Mouse (Mus musculus): ENCODE results near the gene Tbc1d8.

Gene Tbc1d8

GRCm38 (mm10) chr1:39478896-39479200, 293 bp upstream of the Tbc1d8 start:
- no peak for DNase-seq (ENCODE audit: low spot score)

GRCm38 (mm10) chr1:39477064-39477463, 1.5 kb downstream of the Tbc1d8 start:
- DNase-seq (ENCODE audit: low spot score), result no peak

- no peak for DNase-seq (ENCODE audit: low spot score)
Measured at GRCm38 (mm10) chr1:39476341-39476740, 2.2 kb downstream of the Tbc1d8 start.

- no peak for DNase-seq (ENCODE audit: low spot score)
Measured at GRCm38 (mm10) chr1:39474516-39474915, 4.0 kb downstream of the Tbc1d8 start.

GRCm38 (mm10) chr1:39471298-39471902, 7.2 kb downstream of the Tbc1d8 start:
- no peak for DNase-seq (ENCODE audit: low spot score)

GRCm38 (mm10) chr1:39468982-39469381, 9.6 kb downstream of the Tbc1d8 start:
- no peak for DNase-seq (ENCODE audit: low spot score)

- no peak for DNase-seq (ENCODE audit: low spot score)
Measured at GRCm38 (mm10) chr1:39466526-39466925, 12.0 kb downstream of the Tbc1d8 start.

GRCm38 (mm10) chr1:39464760-39465159, 13.8 kb downstream of the Tbc1d8 start:
- no peak for DNase-seq (ENCODE audit: low spot score)

GRCm38 (mm10) chr1:39462937-39463444, 15.6 kb downstream of the Tbc1d8 start:
- no peak for DNase-seq (ENCODE audit: low spot score)

- no peak for DNase-seq (ENCODE audit: low spot score)
Measured at GRCm38 (mm10) chr1:39462036-39462435, 16.5 kb downstream of the Tbc1d8 start.

GRCm38 (mm10) chr1:39460495-39460894, 18.1 kb downstream of the Tbc1d8 start:
- no peak for DNase-seq (ENCODE audit: low spot score)

GRCm38 (mm10) chr1:39457887-39458874, 20.4 kb downstream of the Tbc1d8 start:
- no peak for DNase-seq (ENCODE audit: low spot score)

- DNase-seq (ENCODE audit: low spot score), result no peak
Measured at GRCm38 (mm10) chr1:39456421-39456853, 22.1 kb downstream of the Tbc1d8 start.

- no peak for DNase-seq (ENCODE audit: low spot score)
Measured at GRCm38 (mm10) chr1:39455350-39456023, 23.1 kb downstream of the Tbc1d8 start.

GRCm38 (mm10) chr1:39454783-39455175, 23.8 kb downstream of the Tbc1d8 start:
- no peak for DNase-seq (ENCODE audit: low spot score)

- no peak for DNase-seq (ENCODE audit: low spot score)
Measured at GRCm38 (mm10) chr1:39454108-39454782, 24.3 kb downstream of the Tbc1d8 start.

- DNase-seq (ENCODE audit: low spot score), result no peak
Measured at GRCm38 (mm10) chr1:39452203-39452602, 26.4 kb downstream of the Tbc1d8 start.

- no peak for DNase-seq (ENCODE audit: low spot score)
Measured at GRCm38 (mm10) chr1:39450069-39450728, 28.4 kb downstream of the Tbc1d8 start.

- DNase-seq (ENCODE audit: low spot score), result no peak
Measured at GRCm38 (mm10) chr1:39449251-39449790, 29.2 kb downstream of the Tbc1d8 start.

GRCm38 (mm10) chr1:39448819-39449218, 29.7 kb downstream of the Tbc1d8 start:
- no peak for DNase-seq (ENCODE audit: low spot score)

- DNase-seq (ENCODE audit: low spot score), result no peak
Measured at GRCm38 (mm10) chr1:39448238-39448637, 30.3 kb downstream of the Tbc1d8 start.

Measured in urinary bladder, postnatal 25 days (tissue).